Mouse (Mus musculus): ENCODE data around the gene Gm8909.

DNA sequence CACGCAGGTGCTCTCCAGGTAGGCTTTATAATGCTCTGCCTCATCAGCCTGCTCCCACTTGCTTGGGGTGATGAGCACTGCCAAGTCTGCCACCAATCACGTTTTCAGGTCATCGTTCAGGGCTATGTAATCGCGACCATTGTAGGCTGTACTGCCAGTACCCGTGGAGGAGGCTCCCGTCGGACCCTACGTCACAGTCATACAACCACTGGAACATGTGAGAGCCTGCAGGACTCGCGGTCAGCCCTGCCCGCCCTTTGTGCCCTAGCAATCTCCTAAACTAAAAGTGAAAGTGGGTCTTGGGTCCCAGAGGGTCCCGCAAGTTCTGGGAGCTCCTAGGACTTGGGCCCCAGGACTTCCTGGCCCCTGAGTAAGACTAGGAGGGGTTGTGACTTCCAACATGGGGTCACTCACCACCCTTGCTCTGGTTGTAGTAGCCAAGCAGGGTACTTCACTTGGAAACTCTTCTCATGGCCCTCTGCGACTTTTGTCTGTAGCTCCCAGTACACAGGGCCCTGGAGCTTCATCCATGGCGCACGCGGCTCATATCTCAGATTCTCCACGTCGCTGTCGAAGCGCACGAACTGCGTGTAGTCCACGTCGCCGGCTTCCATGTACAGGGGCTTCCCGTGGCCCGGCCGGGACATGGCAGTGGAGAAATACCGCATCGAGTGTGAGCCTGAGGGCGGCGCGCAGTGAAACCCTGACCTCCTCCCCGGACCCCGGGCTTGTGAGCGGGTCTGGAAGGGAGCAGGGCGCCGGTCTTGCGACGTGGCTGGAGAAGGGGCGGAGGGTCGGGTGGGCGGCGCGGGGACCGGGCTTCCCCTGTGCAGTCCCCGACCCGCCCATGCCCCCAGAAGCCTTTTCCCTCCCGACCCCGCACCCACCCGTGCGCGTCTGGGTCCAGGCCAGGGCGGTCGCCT, 6.9 kb downstream of the Gm8909 start:
- TF ChIP-seq CTCF (IDR thresholded peaks at IDR 0.05; ENCODE audit: borderline replicate concordance, insufficient read depth, low read depth, low read length), result no peak
- TF ChIP-seq POLR2A (IDR thresholded peaks at IDR 0.05; ENCODE audit: borderline replicate concordance, insufficient read depth, low read length), result no peak

All from cerebellum, adult 2 months (tissue).